Mouse (Mus musculus) ES-Bruce4 (cell line): ENCODE measurements around the gene Tspan10.

Experiments used
- CTCF ChIP-seq: IDR thresholded peaks from one replicate; pipeline ENCODE4 v1.8.1; 2011; ENCODE audit warnings: low read depth, low read length
- POLR2A ChIP-seq: IDR thresholded peaks from one replicate; pipeline ENCODE4 v1.8.1; 2011; ENCODE audit warnings: low read length; ENCODE audit not compliant: insufficient read depth

- TF ChIP-seq CTCF (no peak), POLR2A (no peak)
Observed at GRCm38 (mm10) chr11:120406445-120406844, 36.0 kb upstream of the Tspan10 start.
